Mouse (Mus musculus) myocyte (in vitro differentiated cells): ENCODE measurements around the gene Trpd52l3.

ENCODE experiments used
- MYOD1 ChIP-seq, 3 experiments: IDR thresholded peaks; one replicate each; pipeline ENCODE4 v1.6.1; 2011; ENCODE audit warnings: control low read depth in 2 of 3, low read depth in 2 of 3, mild to moderate bottlenecking in 2 of 3, moderate library complexity in 1 of 3; ENCODE audit not compliant: insufficient read length in 2 of 3, control insufficient read depth in 1 of 3
- POLR2A ChIP-seq: IDR thresholded peaks from one replicate; pipeline ENCODE4 v1.6.1; 2011; ENCODE audit warnings: low read depth, mild to moderate bottlenecking, control low read depth, moderate library complexity; ENCODE audit not compliant: insufficient read length
- TCF12 ChIP-seq: IDR thresholded peaks from one replicate; pipeline ENCODE4 v1.6.1; 2011; ENCODE audit warnings: mild to moderate bottlenecking, control low read depth; ENCODE audit not compliant: poor library complexity, insufficient read depth, severe bottlenecking

DNA sequence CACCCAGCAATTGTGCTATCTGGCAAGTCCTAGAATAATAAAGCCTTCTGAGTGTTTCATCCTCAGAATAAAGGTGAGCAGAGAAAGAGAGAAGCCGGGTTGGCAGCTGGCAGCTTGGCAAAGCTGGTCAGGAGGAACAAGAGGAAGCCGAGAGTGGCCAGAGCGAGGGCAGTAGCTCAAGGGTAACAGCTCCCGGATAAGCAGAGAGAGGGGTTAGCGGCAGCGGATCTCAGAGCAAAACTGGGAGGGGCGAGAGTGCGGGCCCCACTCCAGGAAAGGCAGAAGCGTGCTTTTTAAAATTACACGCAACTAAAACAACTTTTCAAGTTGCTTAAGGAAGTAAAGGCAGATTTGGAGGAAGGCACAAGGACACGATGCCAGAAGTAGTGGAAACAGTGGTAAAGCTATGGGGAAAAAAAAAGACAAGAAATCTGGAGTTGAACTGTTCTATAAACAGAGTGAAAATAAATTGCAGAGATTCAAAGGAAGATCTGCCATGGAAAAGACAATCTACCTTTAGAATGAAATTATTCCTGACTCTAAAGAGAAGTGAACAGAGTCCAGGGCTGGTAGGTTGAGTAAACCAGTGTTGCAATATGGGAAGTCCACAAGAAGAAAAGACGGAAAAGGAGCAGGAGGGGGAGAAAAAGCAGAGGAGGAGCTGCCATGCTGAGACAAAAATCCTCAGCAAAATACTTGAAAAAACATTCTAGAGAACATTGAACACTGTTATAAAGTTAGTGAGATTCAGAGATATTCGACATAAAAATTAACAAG is 7.1 kb downstream of the Trpd52l3 start:
- TF ChIP-seq POLR2A = no peak
- no peak for TF ChIP-seq TCF12
- TF ChIP-seq MYOD1 (IDR thresholded peaks at IDR 0.05; ENCODE audit: control insufficient read depth in 1 of 3, insufficient read length in 2 of 3, low read depth in 2 of 3) = no peak
